Mouse (Mus musculus) ES-Bruce4 (cell line): ENCODE measurements around the gene Calhm2. TPM values are rescaled to one million over a fixed set of nuclear protein-coding genes. Genes with fewer than 3 reads are reported as not detected.

ENCODE experiments used
- H3K27ac ChIP-seq: 2 replicates; pipeline ENCODE4 v1.5.1; 2012; ENCODE audit warnings: low read length, inconsistent platforms; ENCODE audit not compliant: insufficient read depth
- H3K27me3 ChIP-seq: 2 replicates; pipeline ENCODE4 v1.6.1; 2012; ENCODE audit warnings: mild to moderate bottlenecking, low read length, inconsistent platforms; ENCODE audit not compliant: control insufficient read depth, poor library complexity, insufficient read depth, severe bottlenecking
- H3K36me3 ChIP-seq: 2 replicates; pipeline ENCODE4 v1.6.1; 2012; ENCODE audit warnings: inconsistent platforms, mild to moderate bottlenecking, low read length, moderate library complexity; ENCODE audit not compliant: control insufficient read depth, poor library complexity, insufficient read depth, severe bottlenecking
- H3K4me1 ChIP-seq: one replicate; pipeline ENCODE4 v1.8.1; 2011; ENCODE audit warnings: low read length; ENCODE audit not compliant: control insufficient read depth, insufficient read depth
- H3K4me3 ChIP-seq: 2 replicates; pipeline ENCODE4 v1.5.1; 2011; ENCODE audit warnings: low read depth, mild to moderate bottlenecking, low read length
- H3K9ac ChIP-seq: 2 replicates; pipeline ENCODE4 v1.6.1; 2012; ENCODE audit warnings: low read depth, mild to moderate bottlenecking, inconsistent platforms; ENCODE audit not compliant: poor library complexity, severe bottlenecking
- H3K9me3 ChIP-seq: replicated peaks from 2 replicates; pipeline ENCODE4 v1.6.1; 2012; ENCODE audit warnings: mild to moderate bottlenecking, low read length, inconsistent platforms; ENCODE audit not compliant: control insufficient read depth, poor library complexity, insufficient read depth, severe bottlenecking
- CTCF ChIP-seq: IDR thresholded peaks from one replicate; pipeline ENCODE4 v1.8.1; 2011; ENCODE audit warnings: low read depth, low read length
- EP300 ChIP-seq: IDR thresholded peaks from 2 replicates; pipeline ENCODE4 v1.6.1; 2011; ENCODE audit warnings: low read depth, low read length; ENCODE audit not compliant: insufficient read depth
- POLR2A ChIP-seq: IDR thresholded peaks from one replicate; pipeline ENCODE4 v1.8.1; 2011; ENCODE audit warnings: low read length; ENCODE audit not compliant: insufficient read depth
- polyA plus RNA-seq: library from polyadenylated mRNA; stranded (reverse); fragments of >200 nt; gene quantifications from 2 replicates; pipeline ENCODE4 v1.2.4, GENCODE M21; 2011; ENCODE audit warnings: low read depth; ENCODE audit not compliant: missing spikeins, insufficient read depth, insufficient read length

The Calhm2 gene
- polyA plus RNA-seq, 1 experiment = 0.90 TPM

GRCm38 (mm10) chr19:47179272-47179809, 41.2 kb upstream of the Calhm2 start:
- H3K9ac ChIP-seq = peak overlapping the region; percentile 78
- peak overlapping the region; percentile 59 for H3K4me3 ChIP-seq
- 0 out of 2 replicates have a peak, but pooled peaks cover 3% of the 10 kb centered on the region for H3K9me3 ChIP-seq
- no peaks in the 10 kb centered on the region for H3K36me3 ChIP-seq
- TF ChIP-seq POLR2A = no peak
- no peak for TF ChIP-seq EP300
- no peak for TF ChIP-seq CTCF
- peaks cover 8% of the 10 kb centered on the region for H3K4me1 ChIP-seq
- no peak overlapping the region for H3K27ac ChIP-seq
- no peaks in the 10 kb centered on the region for H3K27me3 ChIP-seq

GRCm38 (mm10) chr19:47178431-47179271, 40.6 kb upstream of the Calhm2 start, which contains the start of gene Neurl1a:
TSS of gene Neurl1a (plus strand) at chr19:47178820.
- Histone ChIP-seq H3K4me3 (peak within 1 kb of the TSS; percentile 59), H3K27me3 (no peaks in the 10 kb centered on the region), H3K36me3 (no peaks in the 10 kb centered on the region), H3K9ac (peak within 1 kb of the TSS; percentile 78), H3K9me3 (0 out of 2 replicates have a peak, but pooled peaks cover 3% of the 10 kb centered on the region), H3K4me1 (peaks cover 7% of the 10 kb centered on the region), H3K27ac (peak within 1 kb of the TSS; percentile 65)
- no peak for TF ChIP-seq CTCF
- TF ChIP-seq EP300 = no peak
- no peak for TF ChIP-seq POLR2A

GRCm38 (mm10) chr19:47178001-47178400, 39.9 kb upstream of the Calhm2 start:
- H3K27me3 ChIP-seq = no peaks in the 10 kb centered on the region
- no peaks in the 10 kb centered on the region for H3K36me3 ChIP-seq
- peak overlapping the region; percentile 65 for H3K27ac ChIP-seq
- TF ChIP-seq EP300 = 0 out of 2 replicates have a peak, but pooled peaks have one; percentile 49
- TF ChIP-seq CTCF = peak; percentile 71
- TF ChIP-seq POLR2A = no peak
- peaks cover 10% of the 10 kb centered on the region for H3K4me1 ChIP-seq
- H3K4me3 ChIP-seq = peak overlapping the region; percentile 59
- peak overlapping the region; percentile 78 for H3K9ac ChIP-seq
- 0 out of 2 replicates have a peak, but pooled peaks cover 3% of the 10 kb centered on the region for H3K9me3 ChIP-seq

- 0 out of 2 replicates have a peak, but pooled peaks cover 2% of the 10 kb centered on the region for H3K9me3 ChIP-seq
- TF ChIP-seq CTCF = no peak
- no peak for TF ChIP-seq EP300
- H3K27me3 ChIP-seq = no peaks in the 10 kb centered on the region
- H3K36me3 ChIP-seq = no peaks in the 10 kb centered on the region
- peaks cover 10% of the 10 kb centered on the region for H3K4me1 ChIP-seq
- no peak overlapping the region for H3K27ac ChIP-seq
- H3K4me3 ChIP-seq = no peak overlapping the region
- no peak overlapping the region for H3K9ac ChIP-seq
Observed at GRCm38 (mm10) chr19:47176916-47177505, 38.9 kb upstream of the Calhm2 start.

GRCm38 (mm10) chr19:47175472-47175871, 37.4 kb upstream of the Calhm2 start:
- Histone ChIP-seq H3K27me3 (no peaks in the 10 kb centered on the region), H3K27ac (no peak overlapping the region), H3K9ac (no peak overlapping the region), H3K4me1 (peaks cover 10% of the 10 kb centered on the region), H3K36me3 (no peaks in the 10 kb centered on the region), H3K4me3 (no peak overlapping the region), H3K9me3 (no peaks in the 10 kb centered on the region; the same call in 1 of the 2 replicates)
- TF ChIP-seq POLR2A (no peak), CTCF (peak; percentile 5)

- Histone ChIP-seq H3K9ac (no peak overlapping the region), H3K27me3 (no peaks in the 10 kb centered on the region), H3K9me3 (no peaks in the 10 kb centered on the region; the same call in 1 of the 2 replicates), H3K36me3 (no peaks in the 10 kb centered on the region), H3K27ac (no peak overlapping the region), H3K4me3 (no peak overlapping the region), H3K4me1 (peaks cover 10% of the 10 kb centered on the region)
- peak; percentile 40 for TF ChIP-seq CTCF
- TF ChIP-seq POLR2A = no peak
Observed at GRCm38 (mm10) chr19:47174515-47174914, 36.4 kb upstream of the Calhm2 start.
